Mouse (Mus musculus) lung, embryonic 15.5 days (tissue): ENCODE measurements around the gene Pla2g1b. TPM values are rescaled to one million over a fixed set of nuclear protein-coding genes. Genes with fewer than 3 reads are reported as not detected.
"Not testable (repeated sequence)": the region's sequence is repeated elsewhere in the genome, so short reads cannot be mapped to it uniquely, and the experiment has no call there.

Source experiments
- ATAC-seq: fragments of 200-750 bp; cut with Nextera tagmentation; 2 replicates; pipeline ENCODE4 v1.8.0; 2017; ENCODE audit warnings: moderate number of reproducible peaks, borderline replicate concordance; ENCODE audit not compliant: low FRiP score, low TSS enrichment; ENCODE audit errors: extremely low read depth
- H3K27ac ChIP-seq: fragments of 300-500 bp; sonication (generic); 2 replicates; pipeline ENCODE4 v1.5.1; 2015; ENCODE audit warnings: moderate library complexity, mild to moderate bottlenecking, inconsistent platforms
- H3K27me3 ChIP-seq: fragments of 300-500 bp; sonication (generic); 2 replicates; pipeline ENCODE4 v1.6.1; 2015; ENCODE audit warnings: inconsistent platforms
- H3K36me3 ChIP-seq: fragments of 300-500 bp; sonication (generic); 2 replicates; pipeline ENCODE4 v1.6.1; 2015; ENCODE audit warnings: inconsistent platforms
- H3K4me1 ChIP-seq: fragments of 300-500 bp; sonication (generic); 2 replicates; pipeline ENCODE4 v1.6.1; 2015; ENCODE audit warnings: inconsistent platforms
- H3K4me2 ChIP-seq: fragments of 300-500 bp; sonication (generic); 2 replicates; pipeline ENCODE4 v1.6.1; 2015; ENCODE audit warnings: inconsistent platforms, mild to moderate bottlenecking, moderate library complexity
- H3K4me3 ChIP-seq: fragments of 300-500 bp; sonication (generic); 2 replicates; pipeline ENCODE4 v1.5.1; 2015; ENCODE audit warnings: mild to moderate bottlenecking, inconsistent platforms
- H3K9ac ChIP-seq: fragments of 300-500 bp; sonication (generic); 2 replicates; pipeline ENCODE4 v1.6.1; 2015; ENCODE audit warnings: inconsistent platforms
- H3K9me3 ChIP-seq: fragments of 300-500 bp; sonication (generic); 2 replicates; pipeline ENCODE4 v1.6.1; 2016; ENCODE audit warnings: inconsistent platforms
- WGBS: fragments of 180-500 bp; shearing (Covaris S2); methylation state at CpG from one replicate; pipeline ENCODE4 v1.1.7; 2015; 5-methylcytosine and 5-hydroxymethylcytosine counted together
- polyA plus RNA-seq: library from polyadenylated mRNA; unstranded; fragments of >200 nt; fragmentation: Nextera tagmentation; extraction: Ambion mirVana; gene quantifications from 2 replicates; pipeline ENCODE4 v1.2.1, GENCODE M21; 2015

Gene Pla2g1b
- polyA plus RNA-seq, 1 experiment from 2014 or later: 7.0 TPM

DNA sequence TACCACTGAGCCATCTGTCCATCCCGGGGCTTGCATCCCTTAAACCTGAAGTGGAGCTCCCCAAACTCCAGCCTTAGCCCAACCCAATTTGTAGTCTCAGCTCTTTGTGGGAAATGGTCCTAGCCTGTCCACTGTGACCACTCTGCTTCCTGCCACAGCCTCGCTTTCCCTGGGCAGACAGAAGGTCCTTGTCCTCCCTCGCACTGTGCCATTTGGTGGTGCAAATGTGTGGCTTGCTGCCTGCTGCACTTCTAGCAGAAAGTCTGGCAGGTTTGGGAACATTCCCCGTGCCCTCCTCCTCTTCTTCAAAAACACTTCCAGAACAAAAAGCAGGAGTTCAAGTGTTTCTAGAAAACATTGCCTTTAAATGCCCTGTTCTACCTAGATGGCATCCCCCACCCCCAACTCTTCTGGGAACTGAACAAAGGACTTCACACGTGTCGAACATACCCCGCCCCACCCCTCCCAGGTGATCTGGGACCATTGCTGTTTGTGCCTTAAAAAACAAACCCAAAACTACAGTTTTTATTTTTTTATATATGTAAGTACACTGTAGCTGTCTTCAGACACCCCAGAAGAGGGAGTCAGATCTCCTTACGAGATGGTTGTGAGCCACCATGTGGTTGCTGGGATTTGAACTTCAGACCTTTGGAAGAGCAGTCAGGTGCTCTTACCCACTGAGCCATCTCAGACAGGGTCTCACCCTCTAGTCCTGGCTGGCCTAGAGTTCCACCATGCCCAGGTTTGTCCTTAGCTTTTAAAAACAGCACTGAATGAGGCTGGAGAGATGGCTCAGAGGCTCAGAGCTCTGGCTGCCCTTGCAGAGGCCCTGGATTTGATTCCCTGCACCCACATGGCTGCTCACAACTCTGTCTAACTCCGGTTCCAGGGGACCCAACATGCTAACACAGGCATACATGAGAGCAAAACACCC is 32.5 kb downstream of the Pla2g1b start:
- Histone ChIP-seq H3K4me1 (peaks cover 10% of the 10 kb centered on the region), H3K36me3 (no peaks in the 10 kb centered on the region), H3K4me2 (no peak overlapping the region), H3K27ac (no peak overlapping the region), H3K9ac (no peak overlapping the region), H3K9me3 (no peaks in the 10 kb centered on the region), H3K27me3 (no peaks in the 10 kb centered on the region), H3K4me3 (no peak overlapping the region)
- ATAC-seq: no peak
- WGBS: 47% methylated on average over 9 of the region's 9 CpGs

GRCm38 (mm10) chr5:115500383-115500935 is 34.4 kb downstream of the Pla2g1b start:
- Histone ChIP-seq H3K36me3 (no peaks in the 10 kb centered on the region), H3K4me2 (no peak overlapping the region), H3K9ac (no peak overlapping the region), H3K27me3 (no peaks in the 10 kb centered on the region), H3K4me3 (no peak overlapping the region), H3K4me1 (no peaks in the 10 kb centered on the region), H3K9me3 (no peaks in the 10 kb centered on the region), H3K27ac (no peak overlapping the region)
- ATAC-seq: no peak
- WGBS: 72% methylated on average over 12 of the region's 12 CpGs

DNA sequence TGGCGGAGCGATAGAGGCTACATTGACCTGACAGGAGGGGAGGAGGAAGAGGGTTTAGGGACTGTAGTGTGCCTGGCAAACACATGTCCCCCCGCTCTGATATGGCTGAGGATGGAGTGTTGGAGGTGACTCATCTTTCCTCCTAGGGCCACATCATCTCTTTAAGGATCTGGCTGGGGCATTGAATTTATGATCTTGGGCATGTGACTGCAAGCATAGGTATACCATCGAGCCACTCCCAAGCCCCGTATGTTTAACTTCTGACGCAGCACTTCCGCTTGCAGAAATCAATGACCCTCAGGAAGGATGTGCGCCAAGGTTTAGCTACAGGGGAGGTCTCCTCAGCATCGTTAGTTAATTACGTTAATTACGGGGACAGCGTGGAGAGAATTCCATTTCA is 37.0 kb downstream of the Pla2g1b start:
- H3K4me2 ChIP-seq: no peak overlapping the region
- H3K4me3 ChIP-seq: no peak overlapping the region
- peaks cover 9% of the 10 kb centered on the region for H3K4me1 ChIP-seq
- H3K27me3 ChIP-seq: no peaks in the 10 kb centered on the region
- WGBS: 53% methylated on average over 12 of the region's 12 CpGs
- no peaks in the 10 kb centered on the region for H3K36me3 ChIP-seq
- H3K9me3 ChIP-seq: no peaks in the 10 kb centered on the region
- ATAC-seq: no peak
- H3K9ac ChIP-seq: no peak overlapping the region
- H3K27ac ChIP-seq: no peak overlapping the region

- H3K27ac ChIP-seq, H3K4me3 ChIP-seq, H3K9ac ChIP-seq, H3K9me3 ChIP-seq, ATAC-seq, H3K27me3 ChIP-seq, H3K36me3 ChIP-seq, H3K4me2 ChIP-seq: not testable (repeated sequence)
- H3K4me1 ChIP-seq: peaks cover 34% of the 10 kb centered on the region
- 60% methylated on average over 4 of the region's 4 CpGs for WGBS
Measured at GRCm38 (mm10) chr5:115505617-115506016, 39.6 kb downstream of the Pla2g1b start.

GRCm38 (mm10) chr5:115506454-115507201 is 40.6 kb downstream of the Pla2g1b start, which contains the start of gene Pxn:
Gene Pxn, plus strand, starts transcription at chr5:115506676.
- ATAC-seq: peak; percentile 84
- Histone ChIP-seq H3K36me3 (no peaks in the 10 kb centered on the region), H3K27me3 (no peaks in the 10 kb centered on the region), H3K27ac (peak within 1 kb of the TSS; percentile 81), H3K9ac (peak within 1 kb of the TSS; percentile 94), H3K4me2 (peak within 1 kb of the TSS; percentile 70), H3K9me3 (no peaks in the 10 kb centered on the region), H3K4me1 (peaks cover 34% of the 10 kb centered on the region), H3K4me3 (peak within 1 kb of the TSS; percentile 91)
- under 1% methylated on average over 67 of the region's 74 CpGs for WGBS

DNA sequence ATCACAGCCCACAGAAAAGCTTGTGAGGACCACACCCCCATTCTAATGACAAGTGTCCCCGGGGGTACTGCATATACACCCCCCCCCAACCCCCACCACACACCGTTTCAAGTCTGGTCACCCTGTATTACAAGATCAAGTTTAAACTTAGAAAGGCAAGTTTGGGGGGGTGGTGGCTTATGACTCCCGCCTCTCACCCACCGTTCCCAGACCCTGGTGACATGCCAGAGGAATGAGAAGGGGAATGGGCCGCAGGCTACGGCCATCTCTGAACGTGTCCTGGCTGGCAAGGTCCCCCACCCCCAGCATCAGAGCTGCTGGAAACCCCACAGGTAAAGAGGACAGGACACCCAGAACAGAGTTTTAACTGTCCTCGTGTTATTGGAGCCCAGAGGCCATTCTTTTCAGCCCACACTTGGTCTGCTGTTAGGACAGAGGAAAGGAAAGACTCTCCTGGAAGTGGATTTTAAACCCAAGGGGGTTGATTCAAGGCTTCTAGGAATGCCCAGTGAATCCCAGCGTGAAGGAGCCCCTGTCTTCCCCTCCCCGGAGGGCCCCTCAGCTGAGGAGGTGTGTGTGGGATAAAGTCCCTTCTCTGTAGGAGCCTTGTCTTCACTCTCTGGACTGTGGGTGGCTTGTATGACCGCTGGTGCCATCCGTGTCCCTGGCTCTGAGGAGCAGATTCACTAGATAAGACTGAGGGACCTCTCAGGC is 41.4 kb downstream of the Pla2g1b start:
- ATAC-seq: 0 out of 2 replicates have a peak, but pooled peaks have one; percentile 6
- peak overlapping the region; percentile 91 for H3K4me3 ChIP-seq
- peaks cover 34% of the 10 kb centered on the region for H3K4me1 ChIP-seq
- no peaks in the 10 kb centered on the region for H3K9me3 ChIP-seq
- no peaks in the 10 kb centered on the region for H3K27me3 ChIP-seq
- H3K27ac ChIP-seq: peak overlapping the region; percentile 81
- peak overlapping the region; percentile 94 for H3K9ac ChIP-seq
- H3K36me3 ChIP-seq: no peaks in the 10 kb centered on the region
- peak overlapping the region; percentile 70 for H3K4me2 ChIP-seq
- WGBS: 7% methylated on average over 12 of the region's 12 CpGs

DNA sequence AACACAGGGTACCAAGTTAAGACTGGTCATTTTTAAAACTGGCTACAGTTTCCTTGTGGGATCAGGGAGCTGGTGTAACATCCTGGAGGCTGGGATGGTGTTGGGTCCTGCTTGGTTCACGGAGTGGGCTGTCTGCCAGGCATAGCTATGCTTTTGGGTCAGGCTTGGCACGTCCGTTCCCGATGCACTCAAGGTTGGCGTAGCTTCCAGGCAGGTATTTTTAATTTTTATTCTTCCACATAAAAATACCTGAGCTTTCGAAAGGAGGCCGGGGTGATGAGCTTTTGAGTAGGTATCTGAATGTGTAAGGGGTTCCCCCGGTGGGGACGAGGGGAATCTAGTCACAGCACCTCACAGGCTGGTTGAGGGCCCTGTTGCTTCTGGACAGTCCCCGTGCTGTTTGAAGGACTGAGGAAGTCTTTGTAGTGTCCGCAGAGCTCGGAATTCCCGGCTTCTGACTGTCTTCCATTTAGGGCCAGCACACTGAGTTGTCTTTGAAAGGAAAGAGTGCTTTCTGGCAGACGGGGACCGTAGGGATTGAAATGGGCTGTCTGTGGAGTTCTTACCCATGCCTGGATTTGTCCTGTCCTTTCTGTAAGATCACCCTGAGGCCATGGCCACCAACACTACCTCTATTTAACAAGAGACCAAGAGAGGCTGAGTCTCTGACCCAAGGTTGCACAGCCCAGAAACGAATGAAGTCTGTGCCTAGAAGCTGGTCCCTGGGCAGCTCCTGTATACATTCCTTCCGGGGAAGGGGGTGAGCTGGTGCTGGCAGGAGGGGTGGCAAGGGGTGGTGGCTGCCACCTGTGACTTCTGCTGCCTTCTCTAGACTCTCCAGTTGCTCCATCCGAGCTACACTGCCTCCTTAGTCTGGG is 42.2 kb downstream of the Pla2g1b start:
- no peak for ATAC-seq

GRCm38 (mm10) chr5:115508859-115509147 is 42.7 kb downstream of the Pla2g1b start:
- H3K9me3 ChIP-seq: no peaks in the 10 kb centered on the region
- H3K9ac ChIP-seq: peak overlapping the region; percentile 94
- no peaks in the 10 kb centered on the region for H3K27me3 ChIP-seq
- peak overlapping the region; percentile 70 for H3K4me2 ChIP-seq
- ATAC-seq: no peak
- 38% methylated on average over 10 of the region's 10 CpGs for WGBS
- peak overlapping the region; percentile 81 for H3K27ac ChIP-seq
- no peaks in the 10 kb centered on the region for H3K36me3 ChIP-seq
- H3K4me3 ChIP-seq: peak overlapping the region; percentile 91
- peaks cover 39% of the 10 kb centered on the region for H3K4me1 ChIP-seq

More for the DNA sequence above, 42.2 kb downstream of the Pla2g1b start:
- Histone ChIP-seq H3K27me3 (no peaks in the 10 kb centered on the region), H3K36me3 (no peaks in the 10 kb centered on the region), H3K4me1 (peaks cover 34% of the 10 kb centered on the region), H3K4me2 (peak overlapping the region; percentile 70), H3K9me3 (no peaks in the 10 kb centered on the region), H3K27ac (peak overlapping the region; percentile 81), H3K9ac (peak overlapping the region; percentile 94), H3K4me3 (peak overlapping the region; percentile 91)
- 24% methylated on average over 18 of the region's 18 CpGs for WGBS

- peaks cover 44% of the 10 kb centered on the region for H3K4me1 ChIP-seq
- no peaks in the 10 kb centered on the region for H3K27me3 ChIP-seq
- H3K36me3 ChIP-seq: no peaks in the 10 kb centered on the region
- ATAC-seq: peak; percentile 19; the same call in 1 of the 2 replicates
- H3K9ac ChIP-seq: peak overlapping the region; percentile 29; the same call in 1 of the 2 replicates
- peak overlapping the region; percentile 81 for H3K27ac ChIP-seq
- H3K4me3 ChIP-seq: peak overlapping the region; percentile 91
- WGBS: 23% methylated on average over 15 of the region's 15 CpGs
- peak overlapping the region; percentile 70 for H3K4me2 ChIP-seq
- no peaks in the 10 kb centered on the region for H3K9me3 ChIP-seq
Measured at GRCm38 (mm10) chr5:115509321-115509761, 43.3 kb downstream of the Pla2g1b start.

DNA sequence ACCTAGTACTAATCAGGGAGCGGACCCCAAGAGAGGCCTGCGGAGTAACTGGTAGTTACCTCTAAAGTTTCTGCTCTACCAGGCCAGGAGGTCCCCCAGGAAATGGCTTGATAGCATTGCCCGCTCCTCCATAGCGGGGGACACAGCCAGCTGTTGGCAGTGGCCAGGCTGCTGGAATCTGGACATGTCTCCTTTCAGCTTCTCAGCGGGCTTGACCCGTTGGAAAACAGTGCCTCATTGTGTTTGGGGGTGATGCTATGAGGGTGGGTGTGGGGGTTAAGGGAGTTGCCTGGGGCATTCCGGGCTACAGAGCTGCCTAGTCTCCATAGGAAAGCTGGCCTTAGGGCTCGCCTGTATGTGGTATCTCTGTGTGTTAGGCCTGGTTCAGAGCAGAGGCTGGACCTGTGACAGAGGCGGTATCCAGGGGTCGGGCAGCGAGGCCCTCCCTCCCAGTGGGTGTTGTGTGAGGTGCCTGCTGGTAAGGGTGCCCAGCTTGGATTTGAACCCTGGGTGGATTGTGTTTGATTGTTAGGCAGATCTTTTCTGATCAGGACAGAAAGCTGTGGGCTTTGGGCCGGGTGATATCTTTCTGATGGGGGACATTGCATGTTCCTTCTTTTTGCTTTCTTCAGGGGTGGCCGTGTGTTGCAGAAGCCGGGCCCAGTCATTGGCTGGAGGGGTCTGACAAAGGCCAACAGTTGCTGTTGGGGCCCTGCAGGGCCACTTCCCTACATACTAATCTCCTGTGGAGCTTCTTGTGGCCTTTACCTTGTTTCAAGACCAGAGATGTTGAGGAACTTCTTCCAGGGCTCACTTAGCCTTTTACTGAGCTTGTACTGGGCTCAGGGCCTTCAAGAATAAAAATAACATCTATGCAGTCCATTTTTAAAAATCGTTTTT is 44.0 kb downstream of the Pla2g1b start:
- Histone ChIP-seq H3K27me3 (no peaks in the 10 kb centered on the region), H3K4me2 (peak overlapping the region; percentile 70), H3K4me1 (peaks cover 51% of the 10 kb centered on the region), H3K27ac (peak overlapping the region; percentile 81), H3K4me3 (peak overlapping the region; percentile 91), H3K36me3 (no peaks in the 10 kb centered on the region), H3K9ac (peak overlapping the region; percentile 29; the same call in 1 of the 2 replicates), H3K9me3 (no peaks in the 10 kb centered on the region)
- 69% methylated on average over 15 of the region's 15 CpGs for WGBS
- ATAC-seq: no peak
